ENCODE assay signal across 23 mouse cellular contexts in genomic region chr1:170732596-170732890, GRCm38 (mm10).
DNase-seq lines count a peak whose midpoint lies in the region; ATAC-seq lines count a peak whose summit lies in the region.
"Had no signal": no experiment of that assay in that cellular context is flagged by ENCODE, and none has a peak within 500 bp of the region (broad histone marks: within the 10 kb centered on the region; RNA-seq: fewer than 3 reads in every experiment).

No protein-coding gene starts in this region.

- H3K27ac ChIP-seq in limb, embryonic 12.5 days = peak overlapping the region; percentile 84
- H3K27ac ChIP-seq in limb, embryonic 10.5 days = no peak overlapping the region
- H3K27ac ChIP-seq in limb, embryonic 15.5 days = peak overlapping the region; percentile 33; the same call in 1 of the 2 replicates
- no peak overlapping the region for H3K27ac ChIP-seq in intestine, embryonic 15.5 days
- H3K27ac ChIP-seq: embryonic facial prominence, embryonic 12.5 days; forebrain, embryonic 12.5 days; gastrocnemius, adult 2 months; hindbrain, embryonic 12.5 days; hindbrain, postnatal 0 days had no signal

- no peaks in the 10 kb centered on the region for H3K9me3 ChIP-seq in limb, embryonic 12.5 days
- H3K9me3 ChIP-seq in limb, embryonic 10.5 days (replicated peaks) = no peaks in the 10 kb centered on the region
- H3K9me3 ChIP-seq in limb, embryonic 15.5 days = no peaks in the 10 kb centered on the region
- no peaks in the 10 kb centered on the region for H3K9me3 ChIP-seq in intestine, embryonic 15.5 days
- H3K9me3 ChIP-seq: embryonic facial prominence, embryonic 12.5 days; forebrain, embryonic 12.5 days; G1E; heart, embryonic 12.5 days; hindbrain, embryonic 12.5 days had no signal

- no peak overlapping the region for H3K9ac ChIP-seq in limb, embryonic 12.5 days (replicated peaks)
- no peak overlapping the region for H3K9ac ChIP-seq in limb, embryonic 15.5 days
- H3K9ac ChIP-seq in intestine, embryonic 15.5 days = no peak overlapping the region
- H3K9ac ChIP-seq: embryonic facial prominence, embryonic 12.5 days; forebrain, embryonic 12.5 days; heart, embryonic 12.5 days; hindbrain, embryonic 12.5 days had no signal

- 51% methylated on average over 2 of the region's 2 CpGs for WGBS in limb, embryonic 12.5 days
- WGBS in limb, embryonic 10.5 days = 85% methylated on average over 2 of the region's 2 CpGs
- WGBS in limb, embryonic 15.5 days = 44% methylated on average over 2 of the region's 2 CpGs
- WGBS in intestine, embryonic 15.5 days = 73% methylated on average over 2 of the region's 2 CpGs

- ATAC-seq in frontal cortex, adult (ENCODE audit: low TSS enrichment) = peak; percentile 64
- ATAC-seq in limb, embryonic 12.5 days (ENCODE audit: insufficient number of reproducible peaks, insufficient read depth, low FRiP score, low TSS enrichment, low read depth) = peak; percentile 81; the same call in 1 of the 2 replicates
- no peak for ATAC-seq in limb, embryonic 15.5 days (ENCODE audit: insufficient number of reproducible peaks, low FRiP score, low TSS enrichment, low read depth)
- ATAC-seq in intestine, embryonic 15.5 days = no peak
- ATAC-seq: CD4-positive, CD25-positive, alpha-beta regulatory T cell, adult 4 months; forebrain, embryonic 16.5 days; hindbrain, postnatal 0 days had no signal

- no peak for DNase-seq in frontal cortex, adult 2 months (ENCODE audit: extremely low spot score in 1 of 2, low spot score in 1 of 2)
- DNase-seq in limb, embryonic 10.5 days (ENCODE audit: low spot score) = no peak
- no peak for DNase-seq in spleen, postnatal 4 days (ENCODE audit: low spot score in 2 of 2)
- DNase-seq: adrenal gland, postnatal 10 days; B cell, adult 2 months; cerebellum, adult 11 months; cerebellum, adult 8-10 months; cerebellum, postnatal 25 days; gastrocnemius, adult 2 months; gastrocnemius, postnatal 25 days; heart, postnatal 4 days had no signal

- no peak overlapping the region for H3K4me3 ChIP-seq in limb, embryonic 12.5 days (replicated peaks)
- H3K4me3 ChIP-seq in limb, embryonic 10.5 days = no peak overlapping the region
- no peak overlapping the region for H3K4me3 ChIP-seq in limb, embryonic 15.5 days
- no peak overlapping the region for H3K4me3 ChIP-seq in intestine, embryonic 15.5 days (replicated peaks)
- H3K4me3 ChIP-seq: embryonic facial prominence, embryonic 12.5 days; forebrain, embryonic 12.5 days; gastrocnemius, adult 2 months; heart, embryonic 12.5 days; hindbrain, embryonic 12.5 days had no signal

- H3K27me3 ChIP-seq in limb, embryonic 12.5 days = no peaks in the 10 kb centered on the region
- H3K27me3 ChIP-seq in limb, embryonic 10.5 days (ENCODE audit: low read depth, poor library complexity, severe bottlenecking) = no peaks in the 10 kb centered on the region
- H3K27me3 ChIP-seq in limb, embryonic 15.5 days = no peaks in the 10 kb centered on the region
- no peaks in the 10 kb centered on the region for H3K27me3 ChIP-seq in intestine, embryonic 15.5 days (replicated peaks)
- H3K27me3 ChIP-seq: embryonic facial prominence, embryonic 12.5 days; forebrain, embryonic 12.5 days; heart, embryonic 12.5 days; hindbrain, embryonic 12.5 days had no signal

- no peaks in the 10 kb centered on the region for H3K36me3 ChIP-seq in limb, embryonic 12.5 days
- H3K36me3 ChIP-seq in limb, embryonic 10.5 days = no peaks in the 10 kb centered on the region
- H3K36me3 ChIP-seq in limb, embryonic 15.5 days = no peaks in the 10 kb centered on the region
- H3K36me3 ChIP-seq in intestine, embryonic 15.5 days = no peaks in the 10 kb centered on the region
- H3K36me3 ChIP-seq: embryonic facial prominence, embryonic 12.5 days; forebrain, embryonic 12.5 days; hindbrain, embryonic 12.5 days had no signal

- peaks cover 25% of the 10 kb centered on the region for H3K4me1 ChIP-seq in limb, embryonic 12.5 days (replicated peaks)
- no peaks in the 10 kb centered on the region for H3K4me1 ChIP-seq in limb, embryonic 10.5 days
- peaks cover 10% of the 10 kb centered on the region for H3K4me1 ChIP-seq in limb, embryonic 15.5 days
- H3K4me1 ChIP-seq in intestine, embryonic 15.5 days (replicated peaks) = 0 out of 2 replicates have a peak, but pooled peaks cover 5% of the 10 kb centered on the region
- H3K4me1 ChIP-seq: embryonic facial prominence, embryonic 12.5 days; forebrain, embryonic 12.5 days; hindbrain, embryonic 12.5 days had no signal

- H3K4me2 ChIP-seq in limb, embryonic 12.5 days = no peak overlapping the region
- no peak overlapping the region for H3K4me2 ChIP-seq in limb, embryonic 15.5 days
- no peak overlapping the region for H3K4me2 ChIP-seq in intestine, embryonic 15.5 days (replicated peaks)
- H3K4me2 ChIP-seq: embryonic facial prominence, embryonic 12.5 days; forebrain, embryonic 12.5 days; heart, embryonic 12.5 days; hindbrain, embryonic 12.5 days had no signal

Comparison
In these comparisons a context has a peak if more than half of its experiments do, and no peak if none do; other contexts are left out.
1. ATAC-seq: peak in frontal cortex, adult (single experiment) and limb, embryonic 12.5 days (single experiment); none in limb, embryonic 15.5 days (single experiment) and intestine, embryonic 15.5 days (single experiment).
2. H3K27ac ChIP-seq: peak in limb, embryonic 12.5 days (single experiment) and limb, embryonic 15.5 days (single experiment); none in limb, embryonic 10.5 days (single experiment) and intestine, embryonic 15.5 days (single experiment).